Mouse (Mus musculus): ENCODE measurements around the gene Dock10. TPM values are rescaled to one million over a fixed set of nuclear protein-coding genes. Genes with fewer than 3 reads are reported as not detected.

The Dock10 gene
- 0.71 and 0.97 TPM in 2 replicates for polyA plus RNA-seq (2012; rRNA removed; ENCODE audit: low replicate concordance)

DNA sequence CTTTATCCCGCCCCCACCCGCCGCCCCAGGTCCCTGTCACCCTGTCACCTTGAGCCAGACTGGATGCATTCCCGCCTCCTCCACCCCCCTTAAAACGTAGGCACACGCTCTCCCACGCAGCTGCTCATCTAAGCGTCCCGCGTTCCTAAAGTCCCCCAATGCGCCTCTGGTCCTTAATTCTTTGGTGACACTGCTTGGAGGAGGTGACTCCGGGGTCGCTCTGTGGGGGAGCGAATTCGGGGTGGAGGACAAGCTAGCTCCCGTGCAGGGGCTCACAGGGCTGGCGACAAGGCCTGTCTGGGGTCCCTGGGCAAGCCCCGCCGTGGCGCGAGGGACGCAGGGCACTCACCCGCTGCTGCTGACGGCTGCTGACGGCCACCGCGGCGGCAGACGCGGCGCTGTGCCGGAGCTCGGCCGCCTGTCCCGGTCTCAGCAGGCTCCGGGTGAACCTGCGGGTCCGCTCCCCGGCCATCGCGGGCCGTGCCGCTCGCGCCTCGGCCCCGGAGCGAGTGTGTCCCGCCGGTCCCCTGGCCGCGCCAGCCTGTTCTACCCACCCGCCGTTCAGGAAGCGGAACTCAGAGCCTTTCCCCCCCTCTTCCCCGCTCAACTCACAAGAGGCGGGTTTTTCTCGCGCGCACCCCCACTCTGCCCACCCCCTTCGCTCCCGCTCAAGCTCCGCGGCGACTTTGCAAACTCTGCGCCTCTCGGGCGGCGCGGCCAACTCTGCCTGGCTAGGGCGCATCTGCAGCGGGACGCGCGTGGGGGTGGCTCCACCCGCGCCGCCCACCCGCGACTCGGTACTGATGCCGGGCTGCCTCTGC is at the start of gene Dock10:
Gene Dock10 (minus strand): TSS at position 551 of the 821 bp plus-strand sequence.

DNA sequence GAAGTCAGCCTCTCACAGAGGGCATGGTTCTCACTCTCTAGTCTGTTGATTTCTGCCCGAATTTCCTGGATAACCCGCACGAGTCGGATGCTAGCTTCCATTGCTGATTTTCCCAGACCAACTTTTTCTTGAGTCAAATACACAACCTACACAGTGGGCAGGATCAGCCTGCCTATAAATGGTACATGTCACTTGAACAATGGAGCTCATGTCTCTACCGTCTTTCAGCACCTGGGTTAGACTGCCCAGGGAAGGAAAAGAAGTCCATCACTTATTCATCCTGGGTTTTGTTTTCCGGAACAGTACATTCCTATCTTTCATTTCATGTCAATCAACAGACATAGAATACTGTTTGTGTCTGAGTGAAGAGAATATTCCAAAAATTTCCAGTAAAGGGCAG is 297.0 kb downstream of the Dock10 start, which contains the start of gene Gm45261:
Gene Gm45261 (minus strand): TSS at position 101 of the 400 bp plus-strand sequence.

All from duodenum, adult 2 months (tissue).